Mouse (Mus musculus) G1E (cell line): ENCODE data around the gene 1700113H08Rik.

Experiments used
- CTCF ChIP-seq: IDR thresholded peaks from 2 replicates; pipeline ENCODE4 v1.5.1; 2012; ENCODE audit warnings: low read depth, low read length, inconsistent platforms, mixed read lengths
- GATA1 ChIP-seq: IDR thresholded peaks from 2 replicates; pipeline ENCODE4 v1.6.1; 2012; ENCODE audit warnings: borderline replicate concordance, low read length, inconsistent platforms, mixed read lengths

- TF ChIP-seq CTCF (no peak), GATA1 (no peak)
Observed at GRCm38 (mm10) chr10:87101951-87102320, 44.1 kb downstream of the 1700113H08Rik start.
